Mouse (Mus musculus) gastrocnemius, postnatal 10 days (tissue): Measurements from ENCODE around the gene Rab5if. TPM values are rescaled to one million over a fixed set of nuclear protein-coding genes. Genes with fewer than 3 reads are reported as not detected.
"Not testable (repeated sequence)": the region's sequence is repeated elsewhere in the genome, so short reads cannot be mapped to it uniquely, and the experiment has no call there.

Source experiments
- DNase-seq: peaks from one replicate; pipeline ENCODE4 v3.0.0; 2021; ENCODE audit warnings: mixed read lengths
- long read RNA-seq, 2 experiments: library from polyadenylated mRNA; stranded (forward); transcript quantifications; one replicate each; pipeline ENCODE4 v2.0.0; 2021
- total RNA-seq, 2 experiments: library from RNA; stranded (reverse); gene quantifications; 2 replicates each; pipeline ENCODE4 v1.2.3; 2021

Rab5if gene
- total RNA-seq: 10 to 100 TPM; 75.3 to 79.5 TPM
- long read RNA-seq, experiment 1, transcript Rab5if-201 (4 exons, 1,045 nt): major isoform, 62 of 64 reads
- long read RNA-seq, experiment 1, partial matches to known transcripts: 0 of 64 reads
- long read RNA-seq, experiment 1, other reads (novel, unspliced or antisense): 1 of 64 reads
- long read RNA-seq, experiment 2, transcript Rab5if-201 (4 exons, 1,045 nt): major isoform, 72 of 81 reads
- long read RNA-seq, experiment 2, partial matches to known transcripts: 1 of 81 reads
- long read RNA-seq, experiment 2, other reads (novel, unspliced or antisense): 4 of 81 reads

DNA sequence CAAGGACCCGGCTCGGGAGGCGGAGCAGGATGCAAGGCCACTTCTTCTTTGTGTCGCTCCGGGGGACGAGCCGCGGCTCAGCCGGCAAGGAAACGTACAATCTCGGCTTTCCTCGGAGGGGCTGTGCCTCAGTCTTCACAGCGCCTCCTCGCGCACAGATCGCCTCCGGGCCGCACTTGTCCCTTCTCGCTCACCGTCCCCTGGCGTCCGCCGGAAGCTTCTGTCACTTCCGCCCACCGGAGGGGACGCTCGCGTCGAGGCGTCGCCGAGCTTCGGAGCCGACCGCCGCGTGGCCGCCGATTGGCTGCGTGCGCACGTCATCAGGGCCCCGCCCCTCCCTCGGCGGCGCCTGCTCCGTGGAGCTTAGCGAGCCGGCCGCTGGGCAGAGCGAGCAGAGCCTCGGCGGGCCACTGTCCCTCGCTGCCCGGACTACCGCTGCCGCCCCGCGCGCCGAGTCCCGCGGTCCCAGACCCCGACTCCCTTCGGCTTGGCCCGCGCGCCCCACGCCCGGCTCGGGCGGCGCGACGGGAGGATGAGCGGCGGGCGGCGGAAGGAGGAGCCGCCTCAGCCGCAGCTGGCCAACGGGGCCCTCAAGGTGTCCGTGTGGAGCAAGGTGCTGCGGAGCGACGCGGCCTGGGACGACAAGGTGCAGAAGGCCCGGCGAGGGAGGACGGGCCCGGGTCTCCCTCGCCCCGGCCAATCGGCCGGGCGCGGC lies at the start of gene Rab5if:
Rab5if (plus strand) TSS at position 357 of the 715 bp plus-strand sequence.
- peak; percentile 97 for DNase-seq

DNA sequence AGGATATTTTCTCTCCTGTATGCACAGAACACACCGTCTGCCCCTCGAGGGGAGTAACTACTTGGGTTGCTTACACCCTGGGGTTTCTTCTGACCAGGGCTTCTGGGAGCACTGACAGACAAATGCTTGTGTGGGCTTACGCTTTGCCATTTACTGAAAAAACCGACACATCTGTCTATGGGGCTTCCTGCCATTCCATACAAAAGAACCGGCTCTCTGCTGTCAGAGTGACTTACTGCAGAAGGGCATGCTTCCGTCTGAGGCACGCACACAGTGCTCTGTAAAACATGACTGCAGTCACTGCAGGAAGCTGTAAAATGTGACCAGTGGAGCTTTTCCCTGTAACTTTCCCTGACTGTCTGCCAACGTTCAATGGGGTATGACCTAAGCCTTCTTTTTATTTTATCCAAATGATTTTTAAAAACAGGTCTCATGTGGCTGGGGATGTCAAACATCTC lies 48.6 kb upstream of the Rab5if start:
- DNase-seq: no peak

DNA sequence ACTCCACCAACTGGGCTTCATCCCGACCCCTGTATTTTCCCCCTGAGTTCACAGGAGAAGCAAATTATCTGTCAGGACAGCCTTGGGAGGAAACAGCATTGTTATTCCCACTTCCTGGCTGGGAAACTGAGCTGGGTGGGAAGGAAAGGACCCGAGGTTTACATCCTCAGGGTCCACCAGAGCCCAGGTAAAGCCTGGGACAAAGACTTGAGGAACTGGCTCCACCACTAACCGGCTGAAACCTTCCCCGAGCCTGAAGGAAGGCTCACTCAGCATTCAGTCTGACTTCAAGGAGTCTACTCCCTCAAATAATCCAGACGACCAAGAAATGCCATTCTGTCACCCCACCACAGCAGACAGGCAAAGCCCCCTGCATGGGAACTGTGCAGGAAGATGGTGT lies 48.0 kb upstream of the Rab5if start:
- no peak for DNase-seq

DNA sequence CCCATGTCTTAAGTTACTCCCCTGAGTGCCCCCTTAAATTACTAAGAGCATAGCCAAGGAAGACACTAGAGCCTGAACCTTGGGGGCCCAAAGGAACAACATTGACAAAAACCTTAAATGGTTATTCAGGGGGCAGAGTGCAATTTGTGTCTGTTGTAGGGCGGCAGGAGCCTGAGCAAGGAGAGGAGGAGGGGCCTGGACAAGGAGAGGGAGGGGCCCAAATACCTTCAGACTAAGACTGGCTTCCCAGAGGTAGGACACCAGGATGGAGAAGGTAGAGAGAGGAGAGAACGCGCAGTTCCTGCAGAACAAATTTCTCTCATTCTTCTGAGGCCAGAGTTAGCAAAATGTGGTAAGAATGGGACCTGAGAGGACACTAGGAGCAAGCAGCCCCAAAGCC lies 47.5 kb upstream of the Rab5if start:
- DNase-seq: no peak

DNA sequence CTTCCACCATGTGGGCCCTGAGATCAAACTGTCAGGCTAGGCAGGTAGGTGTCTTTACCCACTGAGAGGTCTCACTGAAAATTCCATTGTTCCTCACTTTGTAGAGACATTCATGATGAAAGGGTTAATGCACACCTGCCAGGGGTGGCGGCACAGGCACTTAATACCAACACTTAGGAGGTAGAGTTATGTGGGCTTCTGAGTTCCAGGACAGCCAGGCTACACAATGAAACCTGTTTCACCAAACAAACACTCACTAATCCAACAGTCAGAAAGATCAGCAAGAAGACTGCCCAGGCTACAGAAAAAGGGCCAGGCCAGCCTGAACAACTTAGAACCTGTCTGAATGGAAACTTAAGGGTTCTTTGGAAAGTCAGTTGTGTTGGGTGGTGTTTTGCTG lies 46.8 kb upstream of the Rab5if start:
- DNase-seq: no peak

DNA sequence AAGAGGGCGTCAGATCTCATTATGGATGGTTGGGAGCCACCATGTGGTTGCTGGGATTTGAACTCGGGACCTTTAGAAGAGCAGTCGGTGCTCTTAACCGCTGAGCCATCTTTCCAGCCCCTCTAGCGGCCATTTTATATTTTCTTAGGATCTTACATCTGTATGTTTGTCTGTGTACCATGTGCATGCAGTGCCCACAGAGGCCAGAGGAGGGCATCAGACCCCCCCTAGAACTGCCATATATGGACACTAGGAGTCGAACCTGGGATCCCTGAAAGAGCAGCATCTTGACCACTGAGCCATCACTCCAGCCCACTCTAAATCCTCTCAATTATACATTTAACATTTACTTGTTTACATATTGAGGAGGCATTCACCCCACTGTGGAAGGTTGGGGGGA lies 37.8 kb upstream of the Rab5if start:
- DNase-seq: not testable (repeated sequence)

DNA sequence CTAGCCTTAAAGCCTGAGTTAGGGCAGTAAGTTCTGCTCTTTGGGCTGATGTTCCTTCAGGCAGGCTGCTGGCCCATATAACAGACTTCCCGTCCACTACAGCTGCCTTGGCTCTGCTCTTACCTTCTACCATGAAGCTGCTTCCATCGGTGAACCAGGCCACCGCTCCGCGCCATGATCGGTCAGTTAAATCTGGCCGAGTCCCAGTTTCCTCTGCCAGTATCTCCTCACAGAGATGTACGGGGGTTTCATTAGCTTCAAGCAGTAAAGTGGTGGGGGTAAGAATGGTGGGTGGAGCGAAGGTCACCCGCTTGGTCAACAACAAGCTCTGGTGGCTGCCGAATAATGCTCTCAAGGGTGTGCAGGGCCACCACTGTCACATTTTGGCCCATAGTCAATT lies 28.6 kb upstream of the Rab5if start:
- no peak for DNase-seq

DNA sequence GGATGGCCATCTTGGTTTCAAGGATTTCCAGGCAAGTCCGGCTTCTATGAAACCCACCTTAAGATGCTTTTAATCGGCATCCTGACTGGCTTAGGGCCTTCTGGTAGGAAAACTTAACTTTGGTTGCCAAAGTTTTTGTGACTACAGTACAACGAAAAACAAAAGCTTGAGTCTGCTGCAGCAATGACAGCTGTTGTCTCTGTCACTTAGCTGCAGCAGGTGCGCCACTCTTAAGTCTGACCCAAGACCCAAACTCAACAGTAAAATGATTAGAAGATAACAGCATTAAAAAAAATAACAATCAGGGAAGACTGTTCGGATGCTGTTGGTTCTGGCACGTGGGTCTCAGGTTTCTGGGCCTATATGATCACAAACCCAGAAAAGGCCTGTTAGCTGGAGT lies 24.1 kb upstream of the Rab5if start:
- DNase-seq: no peak

DNA sequence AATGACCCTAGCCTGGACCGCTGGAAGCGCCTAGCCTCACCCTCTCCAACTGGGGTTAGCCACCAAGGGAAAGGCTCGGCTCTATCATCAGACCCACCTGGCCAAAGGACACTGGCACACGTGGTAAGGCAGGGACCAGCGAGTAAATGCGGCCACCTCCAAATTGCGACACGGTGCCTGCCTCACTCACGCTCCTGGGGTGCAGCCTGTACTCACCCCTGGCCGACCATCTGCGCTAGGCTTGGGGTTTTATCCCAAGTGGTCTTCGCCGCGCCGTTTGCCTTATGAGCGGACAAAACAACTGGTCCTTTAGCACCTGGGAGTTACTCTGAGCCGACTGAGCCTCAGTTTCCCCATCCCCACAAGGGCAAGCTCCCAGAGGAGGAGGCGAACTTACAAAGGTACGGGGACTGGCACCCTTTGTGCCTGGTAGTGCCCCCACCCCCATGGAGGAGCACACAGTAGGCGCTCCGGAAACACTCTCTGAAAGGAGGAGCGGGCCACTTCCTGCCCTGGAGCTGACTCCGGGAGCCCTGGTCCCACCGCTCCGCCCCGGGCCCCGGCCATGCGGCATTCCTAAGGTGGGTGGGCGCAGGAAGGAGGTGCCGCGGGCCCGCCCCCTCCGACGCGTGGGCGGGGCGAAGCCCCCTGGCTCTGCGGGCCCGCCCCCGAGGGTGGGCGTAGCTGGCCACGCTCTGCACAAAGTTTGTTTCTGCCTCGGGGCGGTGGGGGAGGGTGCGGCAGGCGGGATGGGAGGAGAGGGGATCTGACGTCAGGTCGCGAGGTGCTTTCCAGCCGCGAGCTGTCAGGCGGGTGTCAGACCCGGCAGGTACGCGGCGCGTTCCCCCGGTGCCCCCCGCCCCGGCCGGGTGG lies 23.4 kb upstream of the Rab5if start, which contains the start of gene Tgif2:
Tgif2 (plus strand) TSS at position 689 of the 873 bp plus-strand sequence.
- DNase-seq: peak; percentile 69

DNA sequence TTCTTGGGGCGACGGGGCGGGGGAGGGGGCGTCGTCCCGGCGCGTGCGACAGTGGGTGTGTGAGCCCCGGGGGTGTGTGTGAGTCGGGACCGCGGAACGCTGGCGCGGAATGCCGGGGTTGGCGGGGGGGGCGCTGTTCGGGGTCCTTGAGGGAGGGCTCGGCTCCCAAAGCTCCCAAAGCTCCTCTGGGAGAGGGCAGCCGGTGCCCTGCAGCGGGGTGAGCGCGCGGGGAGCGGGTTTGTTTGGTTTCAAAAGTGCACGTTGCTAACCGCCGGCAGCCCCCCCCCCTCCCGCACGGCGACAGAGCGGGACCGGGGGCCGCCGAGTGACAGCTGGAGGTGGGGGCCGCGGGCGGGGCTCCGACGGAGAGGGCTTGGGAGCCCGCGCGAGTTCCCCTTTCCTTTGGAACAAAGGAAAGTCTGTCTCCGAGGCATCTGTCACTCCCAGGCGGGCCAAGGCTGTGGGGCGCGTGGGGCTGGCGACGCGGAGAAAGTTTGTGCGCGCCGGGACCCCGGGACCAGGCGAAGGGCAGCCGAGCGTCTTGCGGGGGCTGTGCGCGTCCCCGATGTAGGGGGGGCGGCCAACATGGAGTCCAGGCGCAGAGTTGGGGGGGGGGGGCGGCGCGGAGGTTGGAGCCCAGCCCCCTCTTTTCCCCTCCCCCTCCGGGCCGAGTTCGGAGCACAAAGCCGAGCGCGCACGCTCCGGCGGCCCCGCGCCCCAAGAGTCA lies 22.5 kb upstream of the Rab5if start:
- DNase-seq: peak; percentile 54

DNA sequence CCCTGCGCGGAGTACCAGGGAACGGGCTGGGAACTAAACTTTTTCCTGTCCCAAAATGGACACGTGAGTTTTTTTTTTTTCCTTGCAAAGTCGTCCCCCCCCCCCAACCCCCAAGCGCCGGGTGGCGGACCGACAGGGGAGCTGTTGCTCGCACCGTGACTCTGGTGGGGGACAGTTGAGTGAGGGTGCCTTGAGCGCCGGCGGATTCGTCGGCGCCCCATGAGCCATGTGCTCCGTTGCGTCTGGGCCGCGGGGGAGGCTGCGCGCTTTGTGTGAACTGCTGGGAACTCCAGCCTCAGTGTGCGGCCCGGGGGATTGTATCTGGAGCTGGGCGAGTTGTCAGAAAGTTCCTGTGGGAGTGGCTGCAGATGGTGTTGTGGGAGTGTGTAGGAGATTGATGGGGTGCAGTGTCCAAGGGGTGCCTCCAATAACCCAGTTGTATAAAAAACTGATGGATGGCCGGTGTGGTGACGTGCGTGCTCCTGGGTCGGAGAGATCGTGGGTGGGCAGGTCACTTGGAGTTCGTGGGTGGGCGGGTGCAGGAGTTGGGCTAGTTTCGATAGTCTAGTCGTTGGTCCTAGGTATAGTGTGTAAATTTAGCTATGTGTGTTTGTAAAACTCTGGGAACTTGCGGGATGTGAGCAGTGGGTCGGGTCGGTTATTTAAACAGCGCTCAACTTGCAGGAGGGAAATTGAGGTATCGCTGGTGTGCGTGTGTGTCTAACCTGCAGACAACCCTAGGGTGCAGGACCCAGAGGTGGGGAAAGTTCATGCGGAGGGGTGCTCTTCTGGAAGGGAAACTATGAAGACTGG lies 21.7 kb upstream of the Rab5if start:
- peak; percentile 59 for DNase-seq

DNA sequence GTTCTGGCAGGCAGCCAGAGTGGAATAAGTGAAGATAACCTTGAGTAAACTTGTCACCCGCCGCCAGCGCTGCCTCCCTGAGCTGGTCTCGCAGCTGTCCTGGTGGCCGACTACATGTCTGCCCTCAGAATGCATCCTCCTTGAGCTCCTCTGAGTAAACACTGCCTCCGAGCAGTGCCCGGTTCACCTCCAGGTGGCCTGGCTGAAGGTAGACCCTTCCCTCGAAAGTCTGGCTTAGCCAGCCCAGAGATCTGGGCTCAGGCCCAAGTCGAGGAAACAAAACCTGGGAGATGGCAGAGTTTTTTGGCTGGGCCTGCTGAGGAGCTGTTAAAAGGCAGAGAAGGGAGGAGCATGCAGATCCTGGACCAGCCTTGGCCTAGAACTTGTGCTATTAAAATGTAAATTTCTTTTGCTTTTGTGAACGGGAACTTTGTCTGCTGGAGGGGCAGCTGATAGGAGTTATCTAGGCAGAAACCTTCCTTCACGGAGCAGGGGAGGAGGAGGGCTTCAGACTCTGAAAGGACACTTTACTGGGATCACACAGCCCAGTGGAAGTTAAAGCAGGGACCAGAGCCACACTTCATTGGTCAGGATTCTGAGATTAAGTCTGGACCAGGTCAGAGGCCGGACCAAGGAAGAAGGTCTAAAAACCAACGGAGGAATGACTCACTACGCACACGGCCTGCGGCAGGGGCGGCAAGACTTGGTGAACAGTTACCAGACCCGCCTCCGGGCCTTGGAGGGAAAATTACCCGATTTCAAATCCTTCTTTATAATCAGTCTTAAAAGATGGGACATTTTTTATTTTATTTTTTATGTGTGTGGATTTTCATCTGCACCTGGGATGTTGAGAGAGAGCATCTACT lies 20.9 kb upstream of the Rab5if start:
- DNase-seq: peak; percentile 58

DNA sequence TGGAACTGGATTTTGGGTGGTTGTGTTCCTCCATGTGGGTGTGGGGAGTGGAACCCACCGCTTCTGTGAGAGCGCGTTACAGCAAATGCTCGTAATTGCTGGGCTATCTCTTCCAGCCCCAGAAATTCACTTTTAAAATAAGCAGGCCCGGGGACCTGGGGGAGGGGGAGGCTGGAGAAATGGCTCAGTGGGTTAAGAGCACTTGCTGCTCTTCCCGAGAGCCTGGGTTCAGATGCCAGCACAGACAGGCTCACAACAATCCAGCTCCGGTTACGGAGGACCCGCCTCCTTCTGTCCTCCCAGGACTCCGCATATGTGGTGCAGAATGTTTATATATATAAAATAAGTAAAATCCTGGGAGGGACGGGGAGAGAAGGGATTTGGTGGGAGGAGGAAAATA lies 20.2 kb upstream of the Rab5if start:
- DNase-seq: no peak

DNA sequence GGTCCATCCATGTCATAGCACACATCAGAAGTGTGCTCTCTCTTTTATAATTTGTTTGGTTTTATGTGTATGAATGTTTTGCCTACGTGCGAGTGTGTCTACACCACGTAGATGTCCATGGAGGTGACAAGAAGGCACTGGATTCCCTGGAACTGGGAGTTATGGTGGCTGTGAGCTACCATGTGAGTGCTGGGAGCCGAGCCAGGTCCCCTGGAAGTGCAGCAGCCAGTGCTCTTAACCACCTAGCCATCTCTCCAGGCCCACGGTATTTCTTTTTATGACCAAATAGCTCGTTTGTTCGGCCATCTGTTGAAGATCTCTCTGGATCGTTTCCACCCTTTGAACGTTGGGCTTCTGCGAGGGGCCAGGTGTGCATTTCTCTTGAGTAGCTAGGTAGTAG lies 19.6 kb upstream of the Rab5if start:
- DNase-seq: no peak

DNA sequence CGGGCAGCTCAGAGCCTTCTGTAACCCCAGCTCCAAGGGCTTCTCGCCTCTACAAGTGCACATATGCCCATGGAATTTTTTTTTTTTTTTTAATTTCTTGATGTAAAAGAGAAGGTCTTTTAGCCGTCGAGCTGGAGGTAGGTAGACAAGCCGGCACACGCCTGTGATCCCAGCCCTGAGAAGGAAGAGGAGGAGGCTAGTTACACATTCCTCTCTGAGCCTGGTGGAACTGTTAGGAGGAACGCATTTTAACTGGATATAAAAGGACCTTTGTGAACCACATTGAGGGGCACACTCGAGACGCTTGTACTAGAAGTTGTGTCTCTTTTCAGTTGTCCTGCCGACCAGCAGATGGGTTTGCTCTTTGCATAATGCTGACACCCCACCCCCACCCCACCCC lies 18.2 kb upstream of the Rab5if start:
- no peak for DNase-seq

DNA sequence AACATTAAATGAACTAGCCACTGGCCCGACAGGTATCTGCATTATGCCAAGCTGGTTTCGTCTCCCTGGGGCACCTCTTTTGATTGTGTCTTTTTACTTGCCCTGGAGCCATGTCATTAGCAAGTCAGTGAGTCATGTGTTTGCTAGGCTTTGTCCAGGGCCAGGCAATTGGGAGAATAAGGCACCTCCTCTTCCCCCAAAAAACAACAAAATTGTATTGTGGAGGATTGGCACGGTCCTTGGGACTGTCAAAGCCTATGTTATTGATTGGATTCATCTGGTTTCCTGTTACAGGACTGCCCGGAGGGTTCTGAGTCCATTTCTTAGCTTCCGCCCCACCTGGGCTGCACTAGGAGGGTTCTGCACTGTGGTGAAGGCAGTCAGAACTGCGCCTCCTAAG lies 15.3 kb upstream of the Rab5if start:
- DNase-seq: no peak

DNA sequence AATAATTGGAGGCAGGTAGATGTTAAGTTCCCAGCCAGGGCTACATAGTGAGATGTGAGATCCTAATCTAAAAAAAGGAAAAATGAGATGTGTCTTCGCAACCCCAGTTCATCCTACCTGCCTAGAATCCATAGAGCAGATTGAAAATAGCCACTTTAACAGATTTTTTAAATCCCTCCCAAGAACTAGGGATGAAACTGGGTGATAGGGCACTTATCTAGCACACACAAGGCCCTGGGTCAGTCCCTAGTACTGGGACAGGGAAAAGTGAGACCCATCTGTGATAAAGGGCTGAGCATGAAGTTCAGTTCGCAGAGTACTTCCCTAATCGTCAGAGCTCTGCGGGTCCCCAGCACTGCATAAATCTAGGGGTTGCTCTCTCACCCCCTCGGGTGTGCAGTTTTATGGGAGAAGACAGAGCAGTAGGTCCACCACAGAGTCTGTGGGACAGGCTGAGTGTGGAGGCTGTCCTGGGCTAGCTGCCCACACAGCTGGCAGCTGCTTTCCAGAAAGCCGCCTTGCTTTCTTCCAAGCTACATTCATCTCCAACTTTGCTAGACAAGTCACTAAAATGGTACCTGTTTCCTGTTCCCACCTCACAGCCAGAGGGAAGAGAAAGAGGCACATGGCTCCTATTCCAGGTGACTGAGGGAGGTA lies 14.3 kb upstream of the Rab5if start:
- DNase-seq: peak; percentile 36

DNA sequence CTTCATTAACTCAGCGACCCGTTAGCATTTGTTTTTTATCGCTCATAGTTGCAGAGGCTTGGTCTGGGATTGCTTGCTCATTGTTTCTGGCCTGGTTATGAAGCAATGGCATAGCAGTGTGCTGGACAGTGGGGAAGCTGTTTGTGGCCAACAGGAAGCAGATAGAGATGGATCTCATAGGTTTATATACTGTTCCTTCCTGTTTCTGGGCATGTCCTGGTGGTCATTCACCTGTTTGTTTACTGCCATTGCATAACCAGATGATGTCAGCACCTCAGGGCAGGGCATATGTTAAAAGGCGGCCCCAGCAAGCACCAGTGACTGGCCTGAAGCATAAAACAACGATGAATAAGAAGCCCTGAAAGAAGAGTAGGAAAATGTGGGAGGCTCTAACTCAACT lies 12.4 kb upstream of the Rab5if start:
- no peak for DNase-seq

DNA sequence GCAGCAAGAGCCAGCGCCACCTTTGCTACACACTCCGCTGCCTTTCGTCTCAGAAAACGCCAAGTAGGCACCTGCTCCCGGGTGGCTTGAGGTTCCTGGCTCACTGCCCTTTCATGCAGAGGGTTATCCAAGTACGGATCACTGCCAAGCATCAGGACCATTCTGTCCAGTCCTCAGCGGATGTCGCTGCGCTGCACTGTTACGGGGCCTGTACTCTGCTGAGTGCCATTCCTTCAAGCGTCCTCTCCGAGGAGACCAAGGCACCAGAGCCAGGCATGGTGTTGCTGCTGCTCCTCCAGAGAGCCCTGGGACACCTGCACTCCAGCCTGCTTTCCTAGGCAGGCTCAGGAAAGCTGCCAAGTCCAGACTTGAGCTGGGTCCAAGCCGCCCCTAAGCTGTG lies 9.3 kb upstream of the Rab5if start:
- not testable (repeated sequence) for DNase-seq
